Mouse (Mus musculus): ENCODE data around the gene Olfr70. TPM values are rescaled to one million over a fixed set of nuclear protein-coding genes. Genes with fewer than 3 reads are reported as not detected.

Gene Olfr70
- polyA plus RNA-seq (2014; fragmentation: Nextera tagmentation; extraction: Ambion mirVana) = not detected in 2 replicates

GRCm38 (mm10) chr4:43700707-43701106, at the start of gene Olfr70:
Gene Olfr70, minus strand, starts transcription at chr4:43700807.
- DNase-seq (ENCODE audit: low spot score) (no peak), ATAC-seq (replicated peaks; ENCODE audit: low FRiP score) (no peak)
- H3K9me3 ChIP-seq (ENCODE audit: control insufficient read depth, low read length) = no peaks in the 10 kb centered on the region
- H3K27me3 ChIP-seq (replicated peaks; ENCODE audit: control insufficient read depth, insufficient read depth, low read length) = peaks cover 2% of the 10 kb centered on the region; the same call in 1 of the 2 replicates
- H3K4me2 ChIP-seq = no peak within 1 kb of the TSS
- no peak within 1 kb of the TSS for H3K27ac ChIP-seq (ENCODE audit: low read depth, low read length)
- H3K4me3 ChIP-seq (ENCODE audit: low read depth, low read length) = no peak within 1 kb of the TSS
- no peaks in the 10 kb centered on the region for H3K36me3 ChIP-seq (ENCODE audit: control insufficient read depth, insufficient read depth, low read length)
- no peak within 1 kb of the TSS for H3K9ac ChIP-seq (ENCODE audit: low read depth, low read length)
- WGBS = 85% methylated on average over 6 of the region's 6 CpGs
- peaks cover under 1% of the 10 kb centered on the region; the same call in 1 of the 2 replicates for H3K4me1 ChIP-seq (replicated peaks; ENCODE audit: control insufficient read depth, insufficient read depth, low read length)

- Histone ChIP-seq H3K4me3 (ENCODE audit: low read depth, low read length) (no peak overlapping the region), H3K36me3 (ENCODE audit: control insufficient read depth, insufficient read depth, low read length) (no peaks in the 10 kb centered on the region), H3K27ac (ENCODE audit: low read depth, low read length) (no peak overlapping the region), H3K4me1 (replicated peaks; ENCODE audit: control insufficient read depth, insufficient read depth, low read length) (no peaks in the 10 kb centered on the region; the same call in 1 of the 2 replicates), H3K9me3 (ENCODE audit: control insufficient read depth, low read length) (no peaks in the 10 kb centered on the region), H3K27me3 (replicated peaks; ENCODE audit: control insufficient read depth, insufficient read depth, low read length) (no peaks in the 10 kb centered on the region), H3K4me2 (no peak overlapping the region), H3K9ac (ENCODE audit: low read depth, low read length) (no peak overlapping the region)
- DNase-seq (ENCODE audit: low spot score) = no peak
- 10% methylated on average over 6 of the region's 6 CpGs for WGBS
- no peak for ATAC-seq (replicated peaks; ENCODE audit: low FRiP score)
Measured at GRCm38 (mm10) chr4:43745187-43745586, 44.6 kb upstream of the Olfr70 start.

- Histone ChIP-seq H3K9ac (ENCODE audit: low read depth, low read length) (no peak overlapping the region), H3K4me2 (no peak overlapping the region), H3K4me3 (ENCODE audit: low read depth, low read length) (no peak overlapping the region), H3K27ac (ENCODE audit: low read depth, low read length) (no peak overlapping the region), H3K4me1 (replicated peaks; ENCODE audit: control insufficient read depth, insufficient read depth, low read length) (no peaks in the 10 kb centered on the region; the same call in 1 of the 2 replicates), H3K27me3 (replicated peaks; ENCODE audit: control insufficient read depth, insufficient read depth, low read length) (no peaks in the 10 kb centered on the region), H3K36me3 (ENCODE audit: control insufficient read depth, insufficient read depth, low read length) (no peaks in the 10 kb centered on the region), H3K9me3 (ENCODE audit: control insufficient read depth, low read length) (no peaks in the 10 kb centered on the region)
- ATAC-seq (replicated peaks; ENCODE audit: low FRiP score) (no peak), DNase-seq (ENCODE audit: low spot score) (no peak)
- 27% methylated on average over 1 of the region's 1 CpGs for WGBS
Measured at GRCm38 (mm10) chr4:43743099-43743498, 42.5 kb upstream of the Olfr70 start.

- WGBS = 45% methylated on average over 4 of the region's 4 CpGs
- Histone ChIP-seq H3K4me3 (ENCODE audit: low read depth, low read length) (no peak overlapping the region), H3K27me3 (replicated peaks; ENCODE audit: control insufficient read depth, insufficient read depth, low read length) (no peaks in the 10 kb centered on the region), H3K9me3 (ENCODE audit: control insufficient read depth, low read length) (no peaks in the 10 kb centered on the region), H3K4me2 (no peak overlapping the region), H3K36me3 (ENCODE audit: control insufficient read depth, insufficient read depth, low read length) (no peaks in the 10 kb centered on the region), H3K9ac (ENCODE audit: low read depth, low read length) (no peak overlapping the region), H3K27ac (ENCODE audit: low read depth, low read length) (no peak overlapping the region), H3K4me1 (replicated peaks; ENCODE audit: control insufficient read depth, insufficient read depth, low read length) (no peaks in the 10 kb centered on the region; the same call in none of the 2 replicates)
- DNase-seq (ENCODE audit: low spot score) (no peak), ATAC-seq (replicated peaks; ENCODE audit: low FRiP score) (no peak)
Measured at GRCm38 (mm10) chr4:43742637-43743036, 42.0 kb upstream of the Olfr70 start.

GRCm38 (mm10) chr4:43741526-43741925, 40.9 kb upstream of the Olfr70 start:
- no peaks in the 10 kb centered on the region; the same call in 1 of the 2 replicates for H3K4me1 ChIP-seq (replicated peaks; ENCODE audit: control insufficient read depth, insufficient read depth, low read length)
- H3K27me3 ChIP-seq (replicated peaks; ENCODE audit: control insufficient read depth, insufficient read depth, low read length) = no peaks in the 10 kb centered on the region
- ATAC-seq (replicated peaks; ENCODE audit: low FRiP score) (no peak), DNase-seq (ENCODE audit: low spot score) (no peak)
- H3K9ac ChIP-seq (ENCODE audit: low read depth, low read length) = no peak overlapping the region
- 64% methylated on average over 5 of the region's 5 CpGs for WGBS
- no peak overlapping the region for H3K27ac ChIP-seq (ENCODE audit: low read depth, low read length)
- no peaks in the 10 kb centered on the region for H3K36me3 ChIP-seq (ENCODE audit: control insufficient read depth, insufficient read depth, low read length)
- H3K9me3 ChIP-seq (ENCODE audit: control insufficient read depth, low read length) = no peaks in the 10 kb centered on the region
- no peak overlapping the region for H3K4me2 ChIP-seq
- no peak overlapping the region for H3K4me3 ChIP-seq (ENCODE audit: low read depth, low read length)

GRCm38 (mm10) chr4:43738989-43739674, 38.5 kb upstream of the Olfr70 start:
- no peak for ATAC-seq (replicated peaks; ENCODE audit: low FRiP score)
- WGBS = 60% methylated on average over 8 of the region's 8 CpGs

GRCm38 (mm10) chr4:43737144-43737543, 36.5 kb upstream of the Olfr70 start:
- WGBS = 79% methylated on average over 6 of the region's 6 CpGs
- Histone ChIP-seq H3K9ac (ENCODE audit: low read depth, low read length) (no peak overlapping the region), H3K27ac (ENCODE audit: low read depth, low read length) (no peak overlapping the region), H3K9me3 (ENCODE audit: control insufficient read depth, low read length) (no peaks in the 10 kb centered on the region), H3K4me2 (no peak overlapping the region), H3K36me3 (ENCODE audit: control insufficient read depth, insufficient read depth, low read length) (no peaks in the 10 kb centered on the region), H3K27me3 (replicated peaks; ENCODE audit: control insufficient read depth, insufficient read depth, low read length) (no peaks in the 10 kb centered on the region), H3K4me3 (ENCODE audit: low read depth, low read length) (no peak overlapping the region), H3K4me1 (replicated peaks; ENCODE audit: control insufficient read depth, insufficient read depth, low read length) (peaks cover 3% of the 10 kb centered on the region; the same call in 1 of the 2 replicates)
- DNase-seq (ENCODE audit: low spot score) = no peak
- no peak for ATAC-seq (replicated peaks; ENCODE audit: low FRiP score)

More at GRCm38 (mm10) chr4:43738989-43739674, 38.5 kb upstream of the Olfr70 start:
- H3K9ac ChIP-seq (ENCODE audit: low read depth, low read length) = no peak overlapping the region
- no peaks in the 10 kb centered on the region for H3K27me3 ChIP-seq (replicated peaks; ENCODE audit: control insufficient read depth, insufficient read depth, low read length)
- no peaks in the 10 kb centered on the region for H3K36me3 ChIP-seq (ENCODE audit: control insufficient read depth, insufficient read depth, low read length)
- no peaks in the 10 kb centered on the region for H3K9me3 ChIP-seq (ENCODE audit: control insufficient read depth, low read length)
- H3K4me2 ChIP-seq = no peak overlapping the region
- no peak overlapping the region for H3K4me3 ChIP-seq (ENCODE audit: low read depth, low read length)
- H3K4me1 ChIP-seq (replicated peaks; ENCODE audit: control insufficient read depth, insufficient read depth, low read length) = no peaks in the 10 kb centered on the region; the same call in 1 of the 2 replicates
- H3K27ac ChIP-seq (ENCODE audit: low read depth, low read length) = no peak overlapping the region
- DNase-seq (ENCODE audit: low spot score) = no peak

GRCm38 (mm10) chr4:43733186-43733585, 32.6 kb upstream of the Olfr70 start:
- ATAC-seq (replicated peaks; ENCODE audit: low FRiP score) = no peak
- peaks cover 30% of the 10 kb centered on the region for H3K4me1 ChIP-seq (replicated peaks; ENCODE audit: control insufficient read depth, insufficient read depth, low read length)

GRCm38 (mm10) chr4:43732171-43732570, 31.6 kb upstream of the Olfr70 start:
- Histone ChIP-seq H3K4me2 (no peak overlapping the region), H3K27me3 (replicated peaks; ENCODE audit: control insufficient read depth, insufficient read depth, low read length) (no peaks in the 10 kb centered on the region), H3K4me1 (replicated peaks; ENCODE audit: control insufficient read depth, insufficient read depth, low read length) (peaks cover 40% of the 10 kb centered on the region), H3K27ac (ENCODE audit: low read depth, low read length) (no peak overlapping the region), H3K9ac (ENCODE audit: low read depth, low read length) (no peak overlapping the region), H3K9me3 (ENCODE audit: control insufficient read depth, low read length) (no peaks in the 10 kb centered on the region), H3K36me3 (ENCODE audit: control insufficient read depth, insufficient read depth, low read length) (no peaks in the 10 kb centered on the region), H3K4me3 (ENCODE audit: low read depth, low read length) (no peak overlapping the region)
- WGBS = 23% methylated on average over 1 of the region's 1 CpGs
- no peak for ATAC-seq (replicated peaks; ENCODE audit: low FRiP score)
- DNase-seq (ENCODE audit: low spot score) = no peak

More at GRCm38 (mm10) chr4:43733186-43733585, 32.6 kb upstream of the Olfr70 start:
- no peak overlapping the region for H3K9ac ChIP-seq (ENCODE audit: low read depth, low read length)
- no peak overlapping the region for H3K27ac ChIP-seq (ENCODE audit: low read depth, low read length)
- DNase-seq (ENCODE audit: low spot score) = no peak
- no peak overlapping the region for H3K4me3 ChIP-seq (ENCODE audit: low read depth, low read length)
- 89% methylated on average over 5 of the region's 5 CpGs for WGBS
- no peaks in the 10 kb centered on the region for H3K36me3 ChIP-seq (ENCODE audit: control insufficient read depth, insufficient read depth, low read length)
- no peaks in the 10 kb centered on the region for H3K9me3 ChIP-seq (ENCODE audit: control insufficient read depth, low read length)
- H3K27me3 ChIP-seq (replicated peaks; ENCODE audit: control insufficient read depth, insufficient read depth, low read length) = no peaks in the 10 kb centered on the region
- no peak overlapping the region for H3K4me2 ChIP-seq
